Comparison of ENCODE assay signal across 8 mouse cellular contexts in genomic region chr11:115172825-115173287, GRCm38 (mm10). TPM values are rescaled to one million over a fixed set of nuclear protein-coding genes. Genes with fewer than 3 reads are reported as not detected.
DNase-seq lines count a peak whose midpoint lies in the region; ATAC-seq and TF ChIP-seq lines count a peak whose summit lies in the region.

No protein-coding gene starts in this region.

- no peak overlapping the region for H3K4me3 ChIP-seq in lung, embryonic 15.5 days
- peak overlapping the region; percentile 27; the same call in 1 of the 2 replicates for H3K4me3 ChIP-seq in embryonic facial prominence, embryonic 10.5 days
- H3K4me3 ChIP-seq in liver, embryonic 14.5 days (ENCODE audit: insufficient read depth in 1 of 2, low read depth in 2 of 2, low read length in 2 of 2): no peak overlapping the region

- DNase-seq in lung, postnatal 4 days: no peak
- DNase-seq in embryonic facial prominence, embryonic 10.5 days (ENCODE audit: low spot score): no peak
- DNase-seq in liver, embryonic 14.5 days (ENCODE audit: low read depth in 3 of 3, low spot score in 3 of 3): no peak
- peak; percentile 77 for DNase-seq in yolk sac, embryonic 10.5 days (ENCODE audit: low spot score)
- no peak for DNase-seq in cerebellum, adult 18-20 months
- no peak for DNase-seq in testis, postnatal 10 days (ENCODE audit: low spot score)

- TF ChIP-seq CTCF in liver, embryonic 14.5 days (IDR thresholded peaks at IDR 0.05; ENCODE audit: low read depth): no peak

- H3K27me3 ChIP-seq in lung, embryonic 15.5 days: no peaks in the 10 kb centered on the region
- H3K27me3 ChIP-seq in embryonic facial prominence, embryonic 10.5 days (replicated peaks; ENCODE audit: low read depth, poor library complexity, severe bottlenecking): peaks cover 79% of the 10 kb centered on the region
- no peaks in the 10 kb centered on the region for H3K27me3 ChIP-seq in liver, embryonic 14.5 days (ENCODE audit: control insufficient read depth, insufficient read depth, low read length)

- TF ChIP-seq EP300 in liver, embryonic 14.5 days (IDR thresholded peaks at IDR 0.05; ENCODE audit: low read depth): no peak

- H3K4me1 ChIP-seq in lung, embryonic 15.5 days: peaks cover 62% of the 10 kb centered on the region
- peaks cover 72% of the 10 kb centered on the region for H3K4me1 ChIP-seq in embryonic facial prominence, embryonic 10.5 days
- peaks cover 0 to 13% of the 10 kb centered on the region in 2 experiments; a peak in 2 of 4 replicates for H3K4me1 ChIP-seq in liver, embryonic 14.5 days (replicated peaks; ENCODE audit: control insufficient read depth in 2 of 2, insufficient read depth in 2 of 2, low read length in 1 of 2)

- no peaks in the 10 kb centered on the region for H3K9me3 ChIP-seq in lung, embryonic 15.5 days
- H3K9me3 ChIP-seq in embryonic facial prominence, embryonic 10.5 days: no peaks in the 10 kb centered on the region
- no peaks in the 10 kb centered on the region for H3K9me3 ChIP-seq in liver, embryonic 14.5 days (ENCODE audit: control insufficient read depth, low read length)

- ATAC-seq in lung, embryonic 15.5 days (ENCODE audit: borderline replicate concordance, extremely low read depth, low FRiP score, low TSS enrichment): peak; percentile 39; the same call in 1 of the 2 replicates
- peak; percentile 35 for ATAC-seq in inflammation-experienced regulatory T-cells, adult 6 months
- 0 out of 2 replicates have a peak, but pooled peaks have one; percentile 16 for ATAC-seq in liver, embryonic 14.5 days (ENCODE audit: insufficient read depth)

- 0 out of 2 replicates have a peak overlapping the region, but pooled peaks have one; percentile 33 for H3K4me2 ChIP-seq in lung, embryonic 15.5 days
- no peak overlapping the region for H3K4me2 ChIP-seq in liver, embryonic 14.5 days (ENCODE audit: low read depth)

- no peak overlapping the region for H3K9ac ChIP-seq in lung, embryonic 15.5 days
- no peak overlapping the region for H3K9ac ChIP-seq in liver, embryonic 14.5 days (replicated peaks)

- 33% methylated on average over 4 of the region's 4 CpGs for WGBS in lung, embryonic 15.5 days
- 13% methylated on average over 4 of the region's 4 CpGs for WGBS in embryonic facial prominence, embryonic 10.5 days
- 21% methylated on average over 4 of the region's 4 CpGs for whole genome bisulfite sequencing in liver, embryonic 14.5 days (ENCODE audit: insufficient replicate concordance)

- no peaks in the 10 kb centered on the region for H3K36me3 ChIP-seq in lung, embryonic 15.5 days
- no peaks in the 10 kb centered on the region for H3K36me3 ChIP-seq in embryonic facial prominence, embryonic 10.5 days (replicated peaks)
- no peaks in the 10 kb centered on the region for H3K36me3 ChIP-seq in liver, embryonic 14.5 days (replicated peaks; ENCODE audit: control insufficient read depth, insufficient read depth, low read depth)

- H3K27ac ChIP-seq in lung, embryonic 15.5 days: peak overlapping the region; percentile 87; the same call in 1 of the 2 replicates
- H3K27ac ChIP-seq in embryonic facial prominence, embryonic 10.5 days (replicated peaks): peak overlapping the region; percentile 59
- no peak overlapping the region for H3K27ac ChIP-seq in liver, embryonic 14.5 days

RNA-seq across cellular contexts. Expression of gene Slc9a3r1, which starts 9.7 kb away (rescaled TPM):
- polyA plus RNA-seq in lung, embryonic 15.5 days (2015; fragmentation: Nextera tagmentation; extraction: Ambion mirVana): 55.0 and 58.2 TPM in 2 replicates
- polyA plus RNA-seq in embryonic facial prominence, embryonic 10.5 days (2016; fragmentation: Nextera tagmentation; extraction: Ambion mirVana): 39.2 and 42.5 TPM in 2 replicates
- polyA plus RNA-seq in inflammation-experienced regulatory T-cells, adult 6 months (2017; shearing (Covaris generic)): 100 to 1,000 TPM; 137 to 172 (median 165) TPM
- polyA plus RNA-seq in liver, embryonic 14.5 days (2012; rRNA removed): 37.9 and 41.4 TPM in 2 replicates
- polyA plus RNA-seq in liver, embryonic 14.5 days (2014; fragmentation: Nextera tagmentation; extraction: Ambion mirVana): 49.6 and 58.3 TPM in 2 replicates

RNA-seq across cellular contexts. Expression of gene Tmem104, which starts 14.4 kb away (rescaled TPM):
- 10.5 and 12.3 TPM in 2 replicates for polyA plus RNA-seq in lung, embryonic 15.5 days (2015; fragmentation: Nextera tagmentation; extraction: Ambion mirVana)
- polyA plus RNA-seq in embryonic facial prominence, embryonic 10.5 days (2016; fragmentation: Nextera tagmentation; extraction: Ambion mirVana): 10.1 and 10.3 TPM in 2 replicates
- polyA plus RNA-seq in inflammation-experienced regulatory T-cells, adult 6 months (2017; shearing (Covaris generic)): 10 to 100 TPM in 1 of 3 experiments, 1 to 10 TPM in 2; 9.2 to 10.6 (median 9.8) TPM
- polyA plus RNA-seq in liver, embryonic 14.5 days (2012; rRNA removed): 1.7 and 2.1 TPM in 2 replicates
- polyA plus RNA-seq in liver, embryonic 14.5 days (2014; fragmentation: Nextera tagmentation; extraction: Ambion mirVana): 4.0 and 4.1 TPM in 2 replicates

RNA-seq across cellular contexts. Expression of gene Nat9, which starts 14.8 kb away (rescaled TPM):
- polyA plus RNA-seq in lung, embryonic 15.5 days (2015; fragmentation: Nextera tagmentation; extraction: Ambion mirVana): 22.0 and 23.8 TPM in 2 replicates
- polyA plus RNA-seq in embryonic facial prominence, embryonic 10.5 days (2016; fragmentation: Nextera tagmentation; extraction: Ambion mirVana): 18.2 and 18.4 TPM in 2 replicates
- 10 to 100 TPM; 14.2 to 21.0 (median 15.1) TPM for polyA plus RNA-seq in inflammation-experienced regulatory T-cells, adult 6 months (2017; shearing (Covaris generic))
- 6.0 and 7.7 TPM in 2 replicates for polyA plus RNA-seq in liver, embryonic 14.5 days (2012; rRNA removed)
- polyA plus RNA-seq in liver, embryonic 14.5 days (2014; fragmentation: Nextera tagmentation; extraction: Ambion mirVana): 8.2 and 8.5 TPM in 2 replicates

RNA-seq across cellular contexts. Expression of gene Cd300lf, which starts 39.1 kb away (rescaled TPM):
- polyA plus RNA-seq in lung, embryonic 15.5 days (2015; fragmentation: Nextera tagmentation; extraction: Ambion mirVana): 1.3 and 1.8 TPM in 2 replicates
- 0.19 TPM in 1 of 2 replicates, not detected in the other for polyA plus RNA-seq in embryonic facial prominence, embryonic 10.5 days (2016; fragmentation: Nextera tagmentation; extraction: Ambion mirVana)
- 1 to 10 TPM; 1.4 to 1.6 (median 1.5) TPM for polyA plus RNA-seq in inflammation-experienced regulatory T-cells, adult 6 months (2017; shearing (Covaris generic))
- polyA plus RNA-seq in liver, embryonic 14.5 days (2012; rRNA removed): 1.5 and 1.6 TPM in 2 replicates
- 0.97 and 1.1 TPM in 2 replicates for polyA plus RNA-seq in liver, embryonic 14.5 days (2014; fragmentation: Nextera tagmentation; extraction: Ambion mirVana)
